Mouse (Mus musculus) kidney, embryonic 14.5 days (tissue): ENCODE results near the gene P2ry12. TPM values are rescaled to one million over a fixed set of nuclear protein-coding genes. Genes with fewer than 3 reads are reported as not detected.

ENCODE experiments used
- ATAC-seq: fragments of 200-750 bp; cut with Nextera tagmentation; 2 replicates; pipeline ENCODE4 v1.8.0; 2017; ENCODE audit warnings: moderate number of reproducible peaks, mild to moderate bottlenecking, moderate TSS enrichment, moderate library complexity; ENCODE audit not compliant: low FRiP score, low TSS enrichment
- H3K27ac ChIP-seq: fragments of 300-500 bp; sonication (generic); 2 replicates; pipeline ENCODE4 v1.5.1; 2014; ENCODE audit warnings: low read depth, mild to moderate bottlenecking, low read length, moderate library complexity, mixed read lengths
- H3K27me3 ChIP-seq: fragments of 300-500 bp; sonication (generic); 2 replicates; pipeline ENCODE4 v1.6.1; 2014; ENCODE audit warnings: mild to moderate bottlenecking, low read length; ENCODE audit not compliant: control insufficient read depth, insufficient read depth
- H3K36me3 ChIP-seq: fragments of 300-500 bp; sonication (generic); 2 replicates; pipeline ENCODE4 v1.6.1; 2014; ENCODE audit warnings: low read length, mixed read lengths; ENCODE audit not compliant: control insufficient read depth, insufficient read depth
- H3K4me1 ChIP-seq: fragments of 300-500 bp; sonication (generic); 2 replicates; pipeline ENCODE4 v1.6.1; 2014; ENCODE audit warnings: low read length, mixed read lengths; ENCODE audit not compliant: control insufficient read depth, insufficient read depth
- H3K4me2 ChIP-seq: fragments of 300-500 bp; sonication (generic); replicated peaks from 2 replicates; pipeline ENCODE4 v1.6.1; 2014; ENCODE audit warnings: low read depth, mild to moderate bottlenecking, low read length
- H3K4me3 ChIP-seq: fragments of 300-500 bp; sonication (generic); 2 replicates; pipeline ENCODE4 v1.5.1; 2014; ENCODE audit warnings: mild to moderate bottlenecking, low read length
- H3K9ac ChIP-seq: fragments of 300-500 bp; sonication (generic); 2 replicates; pipeline ENCODE4 v1.6.1; 2014; ENCODE audit warnings: low read depth, mild to moderate bottlenecking, low read length, moderate library complexity
- H3K9me3 ChIP-seq: fragments of 300-500 bp; sonication (generic); 2 replicates; pipeline ENCODE4 v1.6.1; 2016; ENCODE audit warnings: low read length; ENCODE audit not compliant: control insufficient read depth
- WGBS: fragments of 180-500 bp; shearing (Covaris S2); extraction: QIAGEN DNeasy Blood & Tissue Kit; methylation state at CpG from one replicate; pipeline ENCODE4 v1.1.7; 2014; 5-methylcytosine and 5-hydroxymethylcytosine counted together
- polyA plus RNA-seq: library from polyadenylated mRNA; unstranded; fragments of >200 nt; fragmentation: Nextera tagmentation; extraction: Ambion mirVana; gene quantifications from 2 replicates; pipeline ENCODE4 v1.2.1, GENCODE M21; 2014

The P2ry12 gene
- polyA plus RNA-seq, 1 experiment from 2014 or later = 1.8 TPM

DNA sequence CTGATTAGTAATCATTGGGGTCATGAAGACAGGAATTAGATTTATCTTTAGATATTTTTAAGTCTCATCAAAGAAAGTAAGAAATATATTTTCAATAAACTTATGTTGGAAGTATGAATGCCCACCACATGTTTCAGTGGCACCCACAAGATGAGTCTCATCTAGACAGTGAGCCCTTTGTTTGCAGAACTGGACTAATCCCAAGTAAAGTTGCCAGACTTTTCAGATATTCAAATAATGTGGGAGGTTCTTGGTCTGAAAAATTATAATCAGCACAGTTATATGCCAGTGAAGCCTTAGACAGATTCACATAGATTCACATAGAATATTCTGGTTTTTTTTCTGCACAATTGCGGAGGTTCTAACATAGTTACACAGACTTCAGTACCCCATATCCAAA lies 12.2 kb downstream of the P2ry12 start:
- ATAC-seq = no peak

DNA sequence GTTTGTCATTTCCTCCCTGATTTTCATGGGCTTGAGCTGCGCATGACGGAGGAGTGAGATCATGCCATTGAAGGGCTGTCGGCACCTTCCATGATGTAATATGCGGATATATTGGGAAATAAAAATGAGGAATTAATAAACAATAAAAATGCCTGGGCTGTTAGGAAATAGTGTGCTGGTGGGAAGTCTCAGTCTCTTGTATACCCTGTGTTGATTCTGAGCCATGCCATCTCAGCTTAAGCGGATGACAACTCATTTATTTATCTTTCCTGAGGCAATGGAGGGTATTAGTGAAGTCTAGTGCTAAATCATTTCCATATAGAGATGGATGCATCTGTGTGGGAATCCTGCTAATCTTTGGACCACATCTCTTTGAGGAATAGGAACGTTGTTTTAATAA lies 14.6 kb downstream of the P2ry12 start:
- WGBS = 83% methylated on average over 6 of the region's 6 CpGs
- Histone ChIP-seq H3K4me3 (no peak overlapping the region), H3K27ac (no peak overlapping the region), H3K9ac (no peak overlapping the region), H3K27me3 (no peaks in the 10 kb centered on the region), H3K36me3 (no peaks in the 10 kb centered on the region), H3K4me1 (no peaks in the 10 kb centered on the region), H3K4me2 (no peak overlapping the region), H3K9me3 (no peaks in the 10 kb centered on the region)
- ATAC-seq = no peak

More for the DNA sequence above, 12.2 kb downstream of the P2ry12 start:
- Histone ChIP-seq H3K9ac (no peak overlapping the region), H3K27ac (no peak overlapping the region), H3K4me1 (no peaks in the 10 kb centered on the region), H3K4me3 (no peak overlapping the region), H3K27me3 (no peaks in the 10 kb centered on the region), H3K4me2 (no peak overlapping the region), H3K36me3 (no peaks in the 10 kb centered on the region), H3K9me3 (no peaks in the 10 kb centered on the region)
- 92% methylated on average over 1 of the region's 1 CpGs for WGBS

DNA sequence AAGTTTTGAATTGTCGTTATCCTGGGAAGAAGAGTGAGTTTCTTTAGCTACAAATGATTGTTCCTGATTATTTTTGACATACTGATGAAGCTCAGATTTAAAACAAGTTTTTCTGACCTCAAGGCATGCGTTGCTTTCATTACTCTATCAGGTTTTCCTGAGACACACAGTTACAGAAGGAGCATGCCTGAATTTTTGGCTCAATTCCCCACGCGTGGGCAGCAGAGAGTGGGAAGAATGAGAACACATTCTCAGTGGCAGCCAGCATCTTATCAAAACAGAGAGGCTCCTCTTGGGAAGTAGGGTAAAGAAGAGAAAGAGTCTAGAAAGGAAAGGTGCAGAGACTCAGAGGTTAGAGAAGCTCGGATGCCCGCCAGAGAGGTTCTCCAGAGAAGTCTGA lies 19.3 kb downstream of the P2ry12 start:
- 59% methylated on average over 6 of the region's 6 CpGs for WGBS
- Histone ChIP-seq H3K9me3 (no peaks in the 10 kb centered on the region), H3K4me2 (no peak overlapping the region)

DNA sequence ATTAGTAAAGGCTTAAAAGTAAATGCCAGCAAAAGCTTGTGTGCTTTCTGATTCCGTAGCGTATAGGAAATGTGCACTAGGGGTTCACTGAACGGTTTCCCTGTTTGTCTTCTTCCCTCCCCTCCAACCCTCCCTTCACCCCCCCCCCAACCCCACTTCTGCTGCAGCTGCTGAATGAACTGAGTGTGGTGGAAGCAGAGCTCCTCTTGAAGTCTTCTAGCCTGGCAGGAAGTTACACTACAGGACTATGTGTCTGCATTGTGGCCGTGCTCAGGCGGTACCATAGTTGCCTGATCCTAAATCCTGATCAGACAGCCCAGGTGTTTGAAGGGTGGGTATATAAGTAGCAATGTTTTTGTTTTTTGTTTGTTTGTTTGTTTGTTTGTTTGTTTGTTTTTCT lies 27.8 kb downstream of the P2ry12 start:
- Histone ChIP-seq H3K4me3 (no peak overlapping the region), H3K9ac (no peak overlapping the region), H3K27me3 (no peaks in the 10 kb centered on the region), H3K9me3 (no peaks in the 10 kb centered on the region), H3K4me2 (no peak overlapping the region), H3K36me3 (no peaks in the 10 kb centered on the region), H3K4me1 (no peaks in the 10 kb centered on the region), H3K27ac (no peak overlapping the region)
- ATAC-seq = no peak
- WGBS = 76% methylated on average over 5 of the region's 5 CpGs

More for the DNA sequence above, 19.3 kb downstream of the P2ry12 start:
- no peaks in the 10 kb centered on the region for H3K4me1 ChIP-seq
- H3K36me3 ChIP-seq = no peaks in the 10 kb centered on the region
- no peak overlapping the region for H3K9ac ChIP-seq
- no peak overlapping the region for H3K4me3 ChIP-seq
- H3K27ac ChIP-seq = no peak overlapping the region
- H3K27me3 ChIP-seq = no peaks in the 10 kb centered on the region
- ATAC-seq = no peak

DNA sequence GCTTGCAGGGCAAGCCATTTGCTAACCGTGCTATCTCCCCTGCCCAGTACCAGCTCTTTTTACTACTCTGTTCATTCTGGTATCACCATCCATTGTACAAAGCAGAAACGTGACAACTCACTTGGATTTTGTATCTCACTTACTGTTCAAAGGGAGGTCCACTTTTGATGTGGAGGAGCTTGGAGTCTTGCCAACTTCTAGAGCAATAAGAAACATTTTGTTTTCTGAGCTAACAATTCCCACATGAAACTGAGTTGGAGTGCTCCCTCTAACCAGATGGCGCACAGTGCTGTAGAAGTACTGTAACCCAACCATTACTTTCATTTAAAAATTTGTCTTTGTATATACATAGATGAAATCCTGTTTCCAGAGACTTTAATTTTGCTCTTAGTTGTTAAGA lies 31.8 kb downstream of the P2ry12 start:
- no peak overlapping the region for H3K4me3 ChIP-seq
- H3K4me2 ChIP-seq = no peak overlapping the region
- peaks cover 9% of the 10 kb centered on the region; the same call in 1 of the 2 replicates for H3K4me1 ChIP-seq
- H3K9me3 ChIP-seq = no peaks in the 10 kb centered on the region
- 75% methylated on average over 3 of the region's 3 CpGs for WGBS
- H3K9ac ChIP-seq = no peak overlapping the region
- no peaks in the 10 kb centered on the region for H3K36me3 ChIP-seq
- H3K27me3 ChIP-seq = no peaks in the 10 kb centered on the region
- H3K27ac ChIP-seq = no peak overlapping the region
- ATAC-seq = no peak

DNA sequence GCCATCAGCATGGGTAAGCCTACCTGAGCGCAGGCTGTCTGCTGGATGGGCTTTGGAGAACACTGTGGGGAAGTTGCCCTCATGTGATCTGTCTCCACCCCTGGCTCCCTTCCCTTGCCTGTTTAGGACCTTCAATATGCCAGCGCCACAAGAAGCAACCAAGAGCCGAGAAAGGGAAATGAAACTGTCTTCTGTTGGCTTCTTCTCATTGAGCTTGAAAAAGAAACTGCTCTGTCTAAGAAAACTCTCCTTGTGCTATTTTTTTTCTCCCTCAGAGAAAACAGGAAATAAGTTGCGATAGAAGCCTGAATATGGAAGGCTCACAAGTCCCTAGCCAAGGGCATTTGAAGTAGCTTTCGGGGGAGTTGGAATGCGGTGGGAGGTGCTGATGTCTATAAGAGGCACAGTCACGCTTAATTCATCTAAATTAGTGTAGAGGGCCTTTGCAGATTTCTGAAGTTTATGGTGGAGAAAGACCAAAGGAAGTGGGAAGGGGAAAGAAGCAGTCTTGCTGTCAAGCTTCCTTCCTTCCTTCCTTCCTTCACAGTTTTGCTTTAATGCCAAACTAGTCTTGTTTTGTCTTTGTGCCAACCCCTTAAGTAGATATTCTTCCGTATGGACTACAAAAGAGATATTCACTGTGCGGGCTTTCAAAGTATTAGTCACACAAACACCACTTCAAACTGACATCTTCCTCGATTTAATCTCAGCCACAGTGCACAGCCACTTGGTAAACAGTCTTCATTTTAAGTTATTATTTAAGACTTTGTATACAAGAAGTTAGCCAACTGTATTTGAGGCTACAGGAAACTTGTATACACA lies 33.7 kb downstream of the P2ry12 start:
- H3K4me1 ChIP-seq = peaks cover 9% of the 10 kb centered on the region; the same call in 1 of the 2 replicates
- H3K4me3 ChIP-seq = no peak overlapping the region
- no peaks in the 10 kb centered on the region for H3K36me3 ChIP-seq
- H3K4me2 ChIP-seq = no peak overlapping the region
- peak overlapping the region; percentile 81; the same call in 1 of the 2 replicates for H3K27ac ChIP-seq
- no peak overlapping the region for H3K9ac ChIP-seq
- 54% methylated on average over 10 of the region's 10 CpGs for WGBS
- H3K9me3 ChIP-seq = no peaks in the 10 kb centered on the region
- ATAC-seq = no peak
- H3K27me3 ChIP-seq = no peaks in the 10 kb centered on the region

DNA sequence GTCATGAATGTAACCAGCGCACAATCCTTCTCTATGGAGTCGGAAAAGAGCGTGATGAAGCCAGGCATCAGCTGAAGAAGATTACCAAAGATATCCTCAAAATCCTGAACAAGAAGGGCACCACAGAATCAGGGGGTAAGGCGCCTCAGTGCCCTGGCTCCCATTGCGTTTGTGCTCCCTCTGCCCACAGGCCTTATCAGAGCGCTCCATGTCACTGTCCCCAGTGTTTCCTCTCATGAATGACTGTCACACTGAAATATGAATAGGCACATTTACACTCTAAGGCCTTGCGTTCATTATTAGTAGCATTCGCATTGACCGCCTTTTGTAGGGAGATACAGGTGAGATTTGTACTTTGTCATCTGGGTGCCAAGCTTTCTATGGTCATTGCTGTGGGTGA lies 35.0 kb downstream of the P2ry12 start:
- Histone ChIP-seq H3K27me3 (no peaks in the 10 kb centered on the region), H3K4me2 (no peak overlapping the region), H3K4me1 (peaks cover 9% of the 10 kb centered on the region; the same call in 1 of the 2 replicates), H3K9ac (no peak overlapping the region), H3K9me3 (no peaks in the 10 kb centered on the region), H3K4me3 (no peak overlapping the region), H3K36me3 (no peaks in the 10 kb centered on the region), H3K27ac (no peak overlapping the region)
- ATAC-seq = no peak
- WGBS = 95% methylated on average over 9 of the region's 9 CpGs

DNA sequence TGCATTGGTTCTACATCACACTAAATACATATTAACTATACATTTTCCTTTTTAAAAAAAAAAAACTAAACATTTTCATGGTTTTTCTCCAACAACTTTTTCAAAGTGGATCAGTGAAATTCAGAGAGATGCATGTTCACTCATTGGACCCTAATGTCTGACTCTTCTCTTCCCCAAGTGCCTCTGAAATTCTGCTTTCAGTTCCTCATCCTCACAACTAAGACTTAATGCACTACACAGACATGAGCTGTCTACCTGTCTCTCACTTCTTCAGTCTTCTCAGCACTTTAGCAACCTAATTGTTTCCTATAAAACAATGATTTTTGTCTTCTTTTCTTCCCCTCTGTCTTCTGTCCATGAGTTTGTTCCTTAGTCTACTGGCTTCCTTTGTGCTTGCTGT lies 37.3 kb downstream of the P2ry12 start:
- Histone ChIP-seq H3K9ac (no peak overlapping the region), H3K9me3 (no peaks in the 10 kb centered on the region), H3K27ac (no peak overlapping the region), H3K4me2 (no peak overlapping the region), H3K36me3 (no peaks in the 10 kb centered on the region), H3K27me3 (no peaks in the 10 kb centered on the region), H3K4me3 (no peak overlapping the region), H3K4me1 (peaks cover 9% of the 10 kb centered on the region; the same call in 1 of the 2 replicates)
- ATAC-seq = no peak

DNA sequence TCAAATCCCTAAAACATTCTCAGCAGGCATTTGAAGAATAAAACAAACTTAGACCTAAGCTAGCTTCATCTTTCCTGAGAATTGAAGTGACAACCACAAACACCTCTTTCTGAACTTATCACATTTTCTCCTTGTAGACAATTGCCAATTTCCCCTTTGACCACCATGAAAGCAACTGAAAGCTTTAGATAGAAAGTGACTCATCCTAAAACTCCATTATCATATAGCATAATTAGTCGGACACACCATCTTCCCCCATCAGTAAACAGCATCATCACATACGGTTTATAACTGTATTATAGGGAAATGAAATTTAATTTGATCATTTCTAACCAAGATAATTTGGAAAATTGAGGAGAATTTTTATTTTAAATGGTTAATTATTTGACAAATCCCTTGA lies 40.4 kb downstream of the P2ry12 start:
- Histone ChIP-seq H3K4me2 (no peak overlapping the region), H3K4me1 (no peaks in the 10 kb centered on the region), H3K9me3 (no peaks in the 10 kb centered on the region), H3K36me3 (no peaks in the 10 kb centered on the region), H3K27ac (no peak overlapping the region), H3K4me3 (no peak overlapping the region), H3K27me3 (no peaks in the 10 kb centered on the region), H3K9ac (no peak overlapping the region)
- no peak for ATAC-seq
- WGBS = 93% methylated on average over 2 of the region's 2 CpGs
